Comparison of ENCODE assay signal across 13 mouse cellular contexts in the genomic region with DNA sequence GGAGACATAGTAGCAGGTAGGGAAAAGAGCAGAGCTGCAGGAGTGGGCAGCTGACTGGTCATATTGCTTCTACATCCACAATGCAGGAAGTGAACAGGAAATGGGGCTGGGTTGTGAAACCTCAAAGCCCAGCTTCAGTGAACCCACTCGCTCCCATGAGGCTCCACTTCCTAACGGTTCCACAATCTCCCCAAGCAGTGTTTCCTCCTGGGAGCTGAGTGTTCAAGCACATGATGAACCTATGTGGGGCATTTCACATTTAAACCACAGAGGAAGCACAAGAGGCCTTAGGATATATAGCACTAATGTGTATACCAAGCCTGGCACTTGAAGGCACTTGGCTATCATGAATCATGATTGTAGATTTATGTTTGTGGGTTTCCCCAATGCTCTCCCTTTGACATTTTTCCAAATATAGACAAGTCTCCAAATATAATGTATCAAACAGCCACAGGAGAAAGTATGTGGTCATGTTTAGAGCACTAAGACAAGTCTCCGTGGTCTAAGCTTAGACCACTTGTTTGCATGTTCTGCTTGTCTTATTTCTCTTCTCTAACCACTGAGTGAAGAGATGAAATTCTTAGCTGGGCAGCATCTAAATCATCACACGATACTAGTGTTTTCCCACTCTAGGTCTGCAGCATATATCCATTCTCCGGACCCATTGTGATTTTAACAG.
DNase-seq lines count a peak whose midpoint lies in the region; ATAC-seq lines count a peak whose summit lies in the region.
"Had no signal": no experiment of that assay in that cellular context is flagged by ENCODE, and none has a peak within 500 bp of the region (broad histone marks: within the 10 kb centered on the region; RNA-seq: fewer than 3 reads in every experiment).

No protein-coding gene starts in this region.

- peak overlapping the region; percentile 67 for H3K4me3 ChIP-seq in megakaryocyte, embryonic 14.5 days (replicated peaks)
- no peak overlapping the region for H3K4me3 ChIP-seq in hindbrain, embryonic 10.5 days
- H3K4me3 ChIP-seq: embryonic facial prominence, embryonic 15.5 days; heart, embryonic 12.5 days; limb, embryonic 13.5 days had no signal

- H3K4me1 ChIP-seq in megakaryocyte, embryonic 14.5 days, result peaks cover 47% of the 10 kb centered on the region
- H3K4me1 ChIP-seq in hindbrain, embryonic 10.5 days (replicated peaks), result 0 out of 2 replicates have a peak, but pooled peaks cover 5% of the 10 kb centered on the region
- H3K4me1 ChIP-seq: embryonic facial prominence, embryonic 15.5 days; heart, embryonic 12.5 days; limb, embryonic 13.5 days had no signal

- no peaks in the 10 kb centered on the region for H3K9me3 ChIP-seq in megakaryocyte, embryonic 14.5 days
- H3K9me3 ChIP-seq in hindbrain, embryonic 10.5 days, result no peaks in the 10 kb centered on the region
- H3K9me3 ChIP-seq: embryonic facial prominence, embryonic 15.5 days; heart, embryonic 12.5 days; limb, embryonic 13.5 days had no signal

- WGBS in hindbrain, embryonic 10.5 days, result 87% methylated on average over 5 of the region's 5 CpGs

- peaks cover 5% of the 10 kb centered on the region for H3K27me3 ChIP-seq in megakaryocyte, embryonic 14.5 days (replicated peaks)
- no peaks in the 10 kb centered on the region for H3K27me3 ChIP-seq in hindbrain, embryonic 10.5 days (ENCODE audit: insufficient read depth, poor library complexity, severe bottlenecking)
- H3K27me3 ChIP-seq: embryonic facial prominence, embryonic 15.5 days; heart, embryonic 12.5 days; limb, embryonic 13.5 days had no signal

- peak; percentile 33 for DNase-seq in 3T3-L1 (ENCODE audit: low read depth, low spot score)
- peak; percentile 13 to 16 for DNase-seq in B cell, adult 2 months
- no peak for DNase-seq in right cerebral cortex, postnatal 36 days (ENCODE audit: low spot score in 2 of 2)
- DNase-seq in gastrocnemius, adult 18-20 months (ENCODE audit: low spot score), result no peak
- DNase-seq in hindbrain, embryonic 10.5 days (ENCODE audit: low spot score), result no peak
- DNase-seq: cerebellum, adult 2 months; gastrocnemius, postnatal 10 days had no signal

- peak; percentile 97 for ATAC-seq in granulocyte monocyte progenitor cell, adult 5-6 weeks (replicated peaks; ENCODE audit: poor library complexity, severe bottlenecking)
- ATAC-seq: forebrain, embryonic 14.5 days had no signal

- no peak overlapping the region for H3K27ac ChIP-seq in hindbrain, embryonic 10.5 days
- H3K27ac ChIP-seq: embryonic facial prominence, embryonic 15.5 days; limb, embryonic 13.5 days had no signal

- no peaks in the 10 kb centered on the region for H3K36me3 ChIP-seq in megakaryocyte, embryonic 14.5 days (replicated peaks; ENCODE audit: low read length)
- H3K36me3 ChIP-seq in hindbrain, embryonic 10.5 days, result no peaks in the 10 kb centered on the region
- H3K36me3 ChIP-seq: embryonic facial prominence, embryonic 15.5 days; heart, embryonic 12.5 days; limb, embryonic 13.5 days had no signal

Comparison
In these comparisons a context has a peak if more than half of its experiments do, and no peak if none do; other contexts are left out.
1. DNase-seq: peak in 3T3-L1 (single experiment) and B cell, adult 2 months (2 of 2); none in right cerebral cortex, postnatal 36 days (0 of 2), gastrocnemius, adult 18-20 months (single experiment) and hindbrain, embryonic 10.5 days (single experiment).